Mouse (Mus musculus) cerebellum, postnatal 36 days (tissue): Measurements from ENCODE around the gene Kcnk1.

Experiments
- DNase-seq, 2 experiments: peaks; one replicate each; pipeline ENCODE4 v3.0.0; 2021 to 2022; ENCODE audit warnings: mixed read lengths in 2 of 2

Kcnk1 gene

DNA sequence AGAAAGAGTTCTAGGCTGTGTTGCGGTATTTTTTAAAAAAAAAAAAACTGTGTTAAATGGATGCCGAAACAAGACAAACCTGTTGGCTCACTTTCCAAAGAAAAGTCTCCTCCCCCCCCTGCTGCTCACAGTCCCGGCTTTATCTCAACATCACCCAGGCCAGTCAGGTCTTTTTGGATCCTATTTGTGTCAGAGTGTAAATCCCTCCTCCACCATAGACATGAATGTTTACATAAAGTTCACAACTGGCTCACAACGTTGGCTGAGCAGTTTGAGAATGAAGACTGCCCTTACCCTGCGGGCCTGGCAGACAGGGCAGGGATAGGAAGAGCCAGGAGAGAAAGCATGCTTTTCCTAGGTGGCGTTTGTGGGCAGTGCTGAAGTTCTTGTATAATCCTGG lies 2.0 kb downstream of the Kcnk1 start:
- peak in 1 of 2 experiments; percentile 51 for DNase-seq

DNA sequence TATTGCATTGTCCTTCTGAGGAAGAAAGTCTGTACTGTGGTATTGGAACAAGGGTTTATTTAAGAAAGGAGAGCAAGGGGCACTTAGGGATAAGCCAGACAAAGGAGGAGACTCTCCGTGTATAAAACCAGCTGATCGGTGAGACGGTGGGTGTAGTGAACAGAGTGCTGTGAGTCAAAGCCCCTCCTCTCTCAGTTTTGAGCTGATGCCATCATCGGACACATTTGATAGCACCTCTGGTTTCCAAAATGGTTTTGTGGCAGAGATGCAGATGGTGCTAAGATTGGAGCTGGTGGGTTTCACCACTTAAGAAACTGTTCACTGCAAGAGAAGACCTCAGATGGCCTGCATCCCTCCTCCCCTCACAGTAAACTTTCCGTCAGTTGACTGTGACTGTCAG lies 2.6 kb downstream of the Kcnk1 start:
- DNase-seq = no peak

DNA sequence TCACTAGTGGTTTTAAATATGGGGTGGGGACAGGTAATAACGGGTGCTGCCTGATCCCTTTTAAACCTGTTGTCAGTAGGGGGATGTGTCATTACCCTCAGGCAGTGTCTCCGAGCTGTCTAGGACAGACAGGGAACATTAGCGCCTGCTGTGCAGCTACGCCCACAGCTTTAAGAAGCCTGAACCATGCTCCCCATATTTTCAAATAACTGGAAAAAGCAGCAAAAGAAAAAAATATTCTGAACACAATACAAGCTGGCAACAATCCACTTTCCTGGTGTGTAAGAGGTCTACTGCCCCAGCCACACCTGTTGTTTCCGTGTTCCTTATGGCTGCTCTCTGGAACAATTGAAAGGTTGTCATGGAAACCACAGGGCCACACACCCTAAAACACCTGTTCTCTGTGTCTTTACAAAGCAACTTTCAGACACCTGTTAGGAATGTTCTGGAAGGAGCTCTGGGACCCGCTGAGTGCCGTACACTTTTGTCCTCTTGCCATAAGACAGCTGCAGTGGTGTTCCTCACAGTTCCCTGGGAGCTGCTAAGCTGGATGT lies 4.9 kb downstream of the Kcnk1 start:
- DNase-seq = no peak

DNA sequence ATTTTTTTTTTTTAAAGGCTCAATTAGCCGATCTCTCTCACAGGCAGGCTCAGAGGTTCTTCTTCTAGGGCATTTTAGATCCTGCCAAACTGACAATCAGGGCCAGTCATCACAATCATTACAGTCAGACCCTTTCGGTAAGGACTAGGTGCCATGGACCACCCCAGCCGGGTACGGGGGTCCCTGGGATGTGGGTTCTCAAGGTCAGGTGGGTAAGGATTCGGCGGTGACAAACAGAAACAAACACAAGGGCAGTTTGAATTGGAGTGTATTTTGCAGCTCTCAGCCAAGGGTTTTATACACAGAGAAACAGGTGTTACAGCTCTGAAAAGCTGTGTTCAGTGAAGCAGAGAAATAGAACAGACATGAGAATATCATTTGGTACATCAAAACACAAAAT lies 8.6 kb downstream of the Kcnk1 start:
- DNase-seq = no peak

DNA sequence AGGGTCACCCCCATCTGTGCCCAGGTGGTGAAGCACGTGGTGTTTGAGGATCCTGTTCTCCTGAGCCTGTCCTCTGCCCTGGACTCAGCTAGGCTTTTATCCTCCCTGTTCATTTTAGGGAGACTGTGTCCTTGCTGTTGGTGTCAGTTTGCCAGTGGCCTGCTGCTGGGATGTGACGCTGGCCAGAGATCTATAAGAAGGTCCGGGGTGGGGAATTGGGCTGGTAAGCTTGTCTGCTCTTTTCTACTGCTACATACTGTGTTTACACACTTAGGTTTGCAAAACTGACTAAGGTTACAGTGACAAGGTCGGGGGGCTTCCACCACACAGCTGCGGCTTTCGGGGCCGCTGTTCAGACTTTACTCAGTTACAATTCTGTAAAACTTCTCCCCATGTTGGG lies 10.0 kb downstream of the Kcnk1 start:
- peak in 1 of 2 experiments; percentile 16 for DNase-seq

DNA sequence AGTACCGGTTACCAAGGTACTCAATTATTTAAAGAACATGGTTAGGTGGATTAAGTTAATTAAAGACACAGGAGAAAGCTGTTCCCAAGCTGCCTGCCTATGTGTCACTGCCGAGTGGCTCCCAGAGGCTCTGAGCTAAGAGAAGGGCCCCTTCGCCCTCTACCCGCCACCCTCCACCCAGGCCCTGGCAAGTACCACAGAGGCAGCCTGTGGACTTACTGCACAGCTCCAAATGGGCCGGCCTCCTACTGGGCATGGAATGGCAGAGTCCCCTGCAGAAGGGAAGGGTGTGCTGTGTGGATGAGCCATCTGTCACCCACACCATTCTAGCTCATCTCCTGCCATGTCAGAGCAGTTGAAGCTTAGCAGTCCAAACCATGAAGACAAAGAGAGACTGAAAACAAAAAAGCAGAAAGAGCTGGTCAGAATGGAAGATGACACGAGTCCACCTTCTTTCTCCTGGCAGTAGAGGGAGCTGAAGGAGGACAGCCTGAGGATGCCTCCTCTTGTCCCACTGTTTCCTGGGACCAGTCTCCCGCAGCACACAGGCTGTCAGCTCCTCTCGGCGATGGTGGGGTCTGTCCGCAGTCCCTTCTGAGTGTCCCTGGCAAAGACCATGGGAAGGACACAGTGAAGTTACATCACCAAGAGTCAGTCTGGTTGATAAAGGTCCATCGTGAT lies 11.5 kb downstream of the Kcnk1 start:
- peak; percentile 89 to 90 for DNase-seq

DNA sequence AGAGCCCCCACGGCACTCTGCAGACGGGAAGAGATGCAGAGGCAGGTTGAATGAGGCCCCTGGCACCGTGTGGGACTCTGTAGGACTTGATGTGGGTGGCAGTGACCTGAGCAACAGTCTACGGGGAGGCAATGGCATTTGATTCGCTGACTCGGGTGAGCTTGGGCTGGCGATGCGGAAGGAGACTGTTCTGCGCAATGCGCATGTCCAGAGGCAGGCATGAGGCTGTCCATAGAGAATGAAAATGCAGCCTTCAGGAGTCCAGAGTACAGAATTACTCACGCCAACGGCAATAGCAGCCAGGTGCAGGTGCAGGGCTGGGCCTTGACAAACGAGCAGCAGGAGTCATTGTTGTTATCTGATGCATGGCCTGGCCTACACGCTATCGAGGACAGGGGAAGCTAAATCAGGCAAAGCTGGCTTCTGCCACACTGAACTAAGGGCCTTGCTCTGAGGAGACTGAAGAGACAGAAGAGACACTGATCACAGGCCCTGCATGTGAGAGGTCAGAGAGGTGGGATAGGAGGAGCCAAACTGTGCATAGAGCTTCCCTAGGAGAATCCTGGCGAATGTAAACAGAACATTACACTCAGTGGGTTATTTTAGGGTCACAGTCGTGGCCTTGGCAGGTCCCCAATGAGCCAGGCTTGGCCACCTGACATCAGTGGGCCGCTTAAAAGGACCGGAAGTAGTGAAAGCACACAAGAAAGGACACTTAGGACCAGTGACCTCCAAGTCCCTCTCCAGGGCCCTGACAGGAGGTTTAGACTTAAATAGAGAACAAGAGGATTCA lies 12.8 kb downstream of the Kcnk1 start:
- DNase-seq = peak; percentile 39 to 52

DNA sequence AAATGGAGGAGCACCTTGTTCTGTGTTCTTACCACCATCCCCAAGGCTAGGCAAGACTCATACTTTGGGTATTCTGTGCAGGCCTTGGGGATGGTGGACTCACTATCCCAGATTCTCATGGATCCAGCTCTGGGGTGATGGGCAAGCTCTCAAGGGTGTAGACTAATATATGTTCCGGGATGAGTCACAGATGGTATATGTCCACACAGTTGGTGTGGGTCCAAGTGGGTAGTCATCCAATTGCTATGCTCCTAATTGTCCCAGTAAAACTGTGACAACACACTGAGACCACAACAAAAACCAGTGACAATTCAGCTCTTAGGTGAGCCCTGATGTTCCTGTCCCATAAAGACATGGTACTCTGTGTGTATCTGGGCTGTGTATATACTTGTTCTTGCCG lies 14.0 kb downstream of the Kcnk1 start:
- peak; percentile 56 to 72 for DNase-seq

DNA sequence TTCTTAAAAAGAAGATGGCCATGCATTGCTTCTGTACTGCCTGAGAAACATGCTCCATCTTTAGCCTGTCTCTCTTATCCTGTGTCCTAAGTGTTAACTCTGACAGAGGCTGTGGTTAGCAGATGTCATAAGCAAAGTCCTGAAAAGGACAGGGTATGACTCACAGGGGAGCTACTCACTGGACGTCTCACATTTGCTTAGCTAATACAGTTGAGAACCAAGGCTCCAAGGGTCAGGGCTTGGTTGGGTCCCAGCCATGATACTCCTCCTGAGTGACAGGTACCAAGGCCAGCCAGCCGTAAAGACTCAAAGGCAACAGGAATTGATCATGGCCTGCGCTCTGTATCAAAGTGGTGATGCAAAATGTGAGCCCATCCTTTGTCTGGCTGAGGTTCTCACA lies 15.9 kb downstream of the Kcnk1 start:
- no peak for DNase-seq

DNA sequence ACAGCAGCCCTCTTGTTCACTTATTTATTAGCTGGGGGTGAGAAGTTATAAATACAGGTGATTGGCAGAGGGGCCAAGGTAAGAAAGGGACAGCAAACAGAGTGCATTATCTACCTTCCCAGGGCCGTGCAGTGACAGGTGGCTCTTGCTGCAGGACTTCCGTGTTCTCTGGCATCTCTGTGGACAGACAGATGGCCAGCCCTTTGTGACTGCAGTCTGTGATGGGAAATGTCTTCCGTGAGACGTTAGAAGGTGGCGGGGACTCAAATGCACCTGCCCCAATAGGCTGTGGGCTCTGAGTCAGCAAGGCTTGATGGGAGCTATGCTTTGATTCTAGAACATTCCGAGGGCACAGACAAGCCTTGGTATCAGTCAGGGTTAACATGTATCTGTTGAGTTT lies 17.4 kb downstream of the Kcnk1 start:
- DNase-seq = peak; percentile 83 to 86

DNA sequence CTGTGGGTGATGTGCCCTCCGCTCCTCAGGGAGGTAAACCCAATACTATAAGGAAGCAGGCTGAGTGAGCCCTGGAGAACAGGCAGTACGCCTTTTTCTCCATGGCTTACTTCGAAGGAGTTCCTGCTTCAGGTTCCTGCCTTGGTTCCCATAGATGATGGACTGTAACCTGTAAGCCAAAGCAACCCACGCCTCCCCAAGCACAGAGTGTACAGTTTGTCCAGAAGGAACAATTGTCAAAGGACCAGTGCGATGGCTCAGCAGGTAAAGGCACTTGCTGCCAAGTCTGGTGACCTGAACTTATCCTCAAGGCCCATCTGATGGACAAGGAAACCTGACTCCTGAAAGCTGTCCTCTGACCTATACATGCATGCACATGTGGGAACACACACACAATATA lies 18.7 kb downstream of the Kcnk1 start:
- peak; percentile 39 to 58 for DNase-seq

DNA sequence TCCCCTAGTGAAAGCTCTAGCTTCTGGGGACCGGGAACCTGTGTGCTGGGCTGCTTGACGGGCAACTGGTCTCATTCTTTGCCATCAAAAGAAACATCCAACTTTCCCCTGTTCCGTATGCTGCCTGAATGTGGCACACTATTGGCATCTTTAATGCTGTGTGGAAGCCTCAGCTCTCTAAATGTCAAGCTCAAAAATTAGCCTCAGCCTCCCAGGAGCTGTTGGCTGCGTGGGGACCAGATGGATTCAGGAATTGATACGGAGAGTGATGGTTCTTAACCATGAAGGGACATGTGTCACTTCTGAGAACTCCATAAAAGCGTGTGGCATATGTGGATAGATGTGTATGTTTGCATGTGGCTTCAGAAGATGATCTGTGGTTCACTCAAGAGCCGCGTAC lies 27.0 kb downstream of the Kcnk1 start:
- DNase-seq = peak in 1 of 2 experiments; percentile 51

DNA sequence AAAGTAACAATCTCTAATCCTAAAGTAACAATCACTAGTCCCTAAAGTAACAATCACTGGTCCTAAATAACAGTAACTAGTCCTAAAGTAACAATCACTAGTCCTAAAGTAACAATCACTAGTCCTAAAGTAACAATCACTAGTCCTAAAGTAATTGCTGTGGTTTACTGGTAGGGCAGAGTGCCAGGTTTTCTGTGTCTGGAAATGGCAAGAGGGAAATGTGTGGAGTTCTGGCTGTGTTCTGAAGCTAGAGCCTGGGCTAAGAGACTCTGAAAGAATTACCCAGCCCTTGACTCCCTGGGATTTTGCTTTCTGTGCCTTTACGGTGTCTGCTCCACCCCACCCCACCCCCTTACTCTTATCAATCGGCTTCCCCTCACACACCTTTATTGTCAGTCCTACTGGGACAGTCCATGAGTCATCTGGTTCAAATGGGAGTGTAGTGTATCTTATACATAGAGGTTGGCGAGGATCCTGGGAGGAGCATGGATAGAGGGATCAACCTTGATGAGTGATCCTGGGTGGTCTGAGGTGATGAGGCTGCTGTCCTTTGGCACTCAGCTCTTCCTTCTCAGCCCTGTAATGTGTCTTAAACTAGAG lies 28.8 kb downstream of the Kcnk1 start:
- peak in 1 of 2 experiments; percentile 41 for DNase-seq

DNA sequence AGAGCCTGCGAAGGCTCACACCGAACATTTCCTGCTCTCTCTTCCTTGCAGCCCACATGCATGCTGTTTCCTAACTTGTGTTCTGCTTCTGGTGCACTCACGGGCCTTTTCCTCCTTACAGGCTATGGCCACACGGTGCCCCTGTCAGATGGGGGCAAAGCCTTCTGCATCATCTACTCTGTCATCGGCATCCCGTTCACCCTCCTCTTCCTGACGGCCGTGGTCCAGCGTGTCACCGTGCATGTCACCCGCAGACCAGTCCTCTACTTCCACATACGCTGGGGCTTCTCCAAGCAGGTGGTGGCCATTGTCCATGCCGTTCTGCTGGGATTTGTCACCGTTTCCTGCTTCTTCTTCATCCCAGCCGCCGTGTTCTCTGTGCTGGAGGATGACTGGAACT lies 29.9 kb downstream of the Kcnk1 start:
- DNase-seq = peak in 1 of 2 experiments; percentile 33

DNA sequence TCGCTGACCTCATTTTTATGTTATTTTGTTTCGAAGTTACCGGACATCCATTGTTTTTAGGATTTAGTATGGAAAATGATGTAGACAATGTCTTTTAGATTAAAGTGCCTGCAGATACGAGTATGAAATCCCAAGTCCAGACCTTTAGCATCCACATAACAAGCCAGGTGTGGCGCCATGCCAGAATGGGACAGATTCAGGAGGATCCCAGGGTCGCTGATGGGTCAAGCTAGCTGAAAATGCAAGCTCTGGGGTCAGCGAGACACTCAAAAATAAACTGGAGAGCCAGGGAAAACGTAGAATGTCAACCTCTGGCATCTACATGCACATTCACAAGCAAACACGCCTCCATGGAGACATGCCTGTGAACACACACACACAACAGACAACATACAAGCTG lies 31.2 kb downstream of the Kcnk1 start:
- peak in 1 of 2 experiments; percentile 40 for DNase-seq

DNA sequence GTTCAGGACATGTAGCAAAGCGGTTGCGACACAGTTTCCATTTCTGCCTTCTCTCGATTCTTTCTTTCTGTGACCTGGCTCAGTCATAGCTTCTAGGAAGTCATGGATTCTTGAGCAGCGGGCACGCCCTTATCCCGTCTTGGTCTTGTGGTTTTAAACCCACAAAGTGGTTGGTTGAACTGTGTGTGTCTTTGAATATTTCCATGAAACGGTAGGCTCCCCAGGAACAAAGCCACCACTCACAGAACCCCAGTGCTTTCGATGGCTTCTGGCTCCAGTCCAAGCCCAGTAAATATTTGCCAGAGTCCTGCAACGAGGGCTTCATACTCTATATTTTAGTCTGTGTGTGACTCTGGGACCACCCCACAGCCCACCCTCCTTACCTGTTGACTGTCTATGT lies 31.6 kb downstream of the Kcnk1 start:
- peak in 1 of 2 experiments; percentile 43 for DNase-seq

DNA sequence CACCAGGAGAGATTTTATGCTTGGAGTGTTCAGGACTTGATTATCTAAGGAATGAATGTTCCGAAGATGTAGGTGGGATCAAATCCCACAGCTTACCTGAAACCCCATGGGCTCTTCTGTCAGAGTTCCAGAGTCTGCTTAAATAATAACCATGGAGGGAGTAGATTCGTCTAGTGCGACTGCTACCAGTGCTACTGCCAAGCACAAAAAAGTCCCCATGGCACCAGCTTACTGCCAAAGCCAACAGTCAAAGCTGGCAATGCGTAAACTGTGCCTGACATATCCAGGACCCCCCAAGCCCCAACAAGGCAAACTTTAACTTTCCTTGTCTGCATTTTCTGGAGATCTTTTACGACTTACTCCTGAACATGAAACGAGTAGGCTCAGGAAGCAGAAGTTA lies 32.5 kb downstream of the Kcnk1 start:
- DNase-seq = peak in 1 of 2 experiments; percentile 34

DNA sequence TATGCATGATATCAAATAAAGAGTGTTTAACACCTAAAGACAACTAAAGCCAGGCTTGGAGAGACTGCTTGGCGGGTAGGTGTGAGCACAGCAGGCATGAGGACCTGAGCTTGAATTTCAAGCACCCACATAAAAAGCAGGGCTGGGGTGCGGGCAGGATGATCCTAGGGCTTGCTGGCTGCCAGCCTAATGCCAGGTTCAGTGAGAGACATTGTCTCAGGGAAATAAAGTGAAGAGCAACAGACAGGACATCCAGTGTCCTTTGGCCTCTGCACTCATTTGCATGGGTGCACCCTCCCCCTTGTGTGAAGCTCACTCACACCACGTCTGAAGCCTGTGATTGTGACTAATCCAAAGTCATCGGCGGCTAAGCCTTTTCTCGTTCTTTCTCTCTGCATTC lies 34.0 kb downstream of the Kcnk1 start:
- no peak for DNase-seq

DNA sequence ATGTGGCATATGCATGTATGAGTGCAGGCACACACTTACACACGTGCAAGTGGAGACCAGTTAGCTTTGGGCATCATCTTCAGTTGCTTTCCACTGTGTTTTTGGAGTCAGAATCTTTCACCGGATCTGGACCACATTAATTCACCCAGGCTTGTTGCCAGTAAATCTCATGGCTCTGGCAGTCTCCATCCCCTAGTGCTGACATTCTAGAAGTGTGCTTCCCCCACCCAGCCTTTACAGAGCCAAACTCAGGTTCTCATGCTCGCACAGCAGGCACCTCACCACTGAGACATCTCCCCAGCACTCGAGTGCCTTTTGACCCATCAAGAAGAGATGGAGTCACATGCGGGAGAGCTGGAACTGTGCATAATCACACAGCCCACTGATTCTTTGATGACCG lies 37.8 kb downstream of the Kcnk1 start:
- peak in 1 of 2 experiments; percentile 51 for DNase-seq

DNA sequence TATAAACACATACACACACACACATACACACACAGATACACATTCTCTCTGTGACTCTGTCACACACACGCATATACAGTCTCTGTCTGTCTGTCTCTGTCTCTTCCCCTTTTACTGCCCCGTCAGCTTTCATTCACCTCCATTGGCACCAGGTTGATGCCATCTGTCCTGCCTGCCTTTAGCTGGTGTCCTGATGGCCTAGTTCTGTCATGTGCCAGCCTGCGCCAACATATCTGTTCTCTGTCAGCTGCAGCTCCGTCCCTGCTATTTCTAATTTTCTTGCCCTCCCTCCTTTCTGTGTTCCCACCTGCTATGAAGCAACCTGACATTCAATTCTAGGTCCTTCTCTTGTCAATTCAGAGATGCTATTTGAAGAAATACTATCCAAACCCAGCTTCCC lies 40.1 kb downstream of the Kcnk1 start:
- DNase-seq = peak; percentile 87 to 90

DNA sequence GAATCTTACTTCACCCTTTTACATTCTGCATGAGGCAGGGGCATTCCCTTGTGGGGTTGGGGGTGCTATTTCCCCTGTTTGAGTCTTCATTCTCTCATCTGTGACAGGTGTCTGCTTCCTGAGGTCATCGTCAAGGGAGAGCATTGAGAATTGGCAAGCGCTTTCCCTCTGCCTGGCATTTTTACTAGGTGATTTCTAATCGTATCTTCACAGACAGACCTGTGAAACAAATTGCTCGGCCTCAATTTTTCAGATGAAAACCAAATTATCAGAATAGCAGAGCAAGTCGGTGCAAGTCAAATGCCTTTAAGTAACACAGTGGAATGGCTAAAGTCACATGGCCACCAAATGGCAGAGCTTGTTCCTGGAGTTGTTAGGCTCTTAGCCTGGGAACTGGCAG lies 41.4 kb downstream of the Kcnk1 start:
- DNase-seq = peak in 1 of 2 experiments; percentile 42

DNA sequence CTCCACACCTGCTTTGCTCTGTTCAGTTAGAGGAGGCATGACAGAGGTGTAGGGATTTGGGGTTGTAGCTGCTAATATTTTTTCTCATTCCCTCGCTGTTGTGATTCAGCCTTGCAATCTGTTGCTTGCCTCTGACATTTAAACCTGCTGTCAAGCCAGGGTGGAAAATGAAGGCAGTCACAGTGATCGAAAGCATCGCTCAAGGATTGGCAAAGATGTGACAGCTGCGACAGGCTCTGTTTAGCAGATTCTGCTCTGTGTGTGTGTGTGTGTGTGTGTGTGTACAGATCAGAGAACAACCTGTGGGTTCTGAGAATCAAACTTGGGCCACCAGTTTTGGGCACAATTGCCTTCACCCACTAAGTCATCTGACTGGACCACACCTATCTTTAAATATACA lies 50.8 kb downstream of the Kcnk1 start:
- DNase-seq = no peak

DNA sequence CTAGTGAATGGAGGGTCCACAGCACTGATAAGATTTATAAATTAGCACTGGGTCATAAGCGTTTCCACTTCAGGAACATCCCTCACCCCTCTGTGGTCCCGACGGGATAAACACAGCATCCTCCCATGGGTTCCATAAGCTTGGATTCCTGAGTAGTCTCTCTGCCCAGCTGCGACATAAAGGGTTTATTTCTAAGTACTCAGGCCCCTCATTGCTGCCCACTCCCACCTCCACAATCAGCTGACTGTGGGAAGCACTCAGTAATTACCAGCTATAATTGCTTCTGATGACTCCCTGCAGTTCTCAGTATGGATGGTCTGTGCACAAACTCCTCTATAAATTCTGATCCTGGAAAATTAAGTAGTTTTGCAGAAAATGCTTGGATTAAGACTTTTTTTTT lies 58.9 kb downstream of the Kcnk1 start:
- no peak for DNase-seq

DNA sequence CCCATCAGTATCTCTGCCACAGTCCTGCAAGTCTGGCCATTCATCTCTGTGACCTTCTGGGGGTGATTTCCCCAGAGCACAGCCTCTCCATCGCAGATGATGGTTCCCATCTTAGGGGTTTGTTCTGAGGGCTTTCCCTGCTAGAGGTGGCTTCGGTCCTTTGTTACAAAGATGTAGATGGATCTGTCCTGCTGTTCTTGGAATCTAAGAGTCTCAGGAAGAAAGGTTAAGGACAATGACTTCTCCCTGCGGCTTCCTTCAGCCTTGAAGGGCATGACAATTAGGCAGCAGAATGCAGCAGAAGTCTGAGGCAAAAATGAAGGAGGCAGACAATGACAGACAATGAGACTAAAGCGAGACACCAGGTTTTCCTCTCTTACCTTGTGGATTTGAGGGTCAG lies 63.9 kb downstream of the Kcnk1 start:
- DNase-seq = no peak
